Mouse (Mus musculus) adrenal gland, adult 2 months (tissue): Measurements from ENCODE around the gene Cckbr. TPM values are rescaled to one million over a fixed set of nuclear protein-coding genes. Genes with fewer than 3 reads are reported as not detected.

Source experiments
- DNase-seq: peaks from one replicate; pipeline ENCODE4 v3.0.0; 2021
- long read RNA-seq: library from polyadenylated mRNA; stranded (forward); transcript quantifications from one replicate; pipeline ENCODE4 v2.0.0, GENCODE M21; 2021
- polyA plus RNA-seq: library from polyadenylated mRNA; depleted of rRNA; stranded (reverse); fragments of >200 nt; gene quantifications from 2 replicates; pipeline ENCODE4 v1.2.3, GENCODE M21; 2012; rRNA removed
- total RNA-seq, 2 experiments: library from RNA; stranded (reverse); gene quantifications; 2 replicates each; pipeline ENCODE4 v1.2.3; 2021

The Cckbr gene
- total RNA-seq (not detected), polyA plus RNA-seq (0.04 and 0.10 TPM in 2 replicates)
- long read RNA-seq, result 0 reads

DNA sequence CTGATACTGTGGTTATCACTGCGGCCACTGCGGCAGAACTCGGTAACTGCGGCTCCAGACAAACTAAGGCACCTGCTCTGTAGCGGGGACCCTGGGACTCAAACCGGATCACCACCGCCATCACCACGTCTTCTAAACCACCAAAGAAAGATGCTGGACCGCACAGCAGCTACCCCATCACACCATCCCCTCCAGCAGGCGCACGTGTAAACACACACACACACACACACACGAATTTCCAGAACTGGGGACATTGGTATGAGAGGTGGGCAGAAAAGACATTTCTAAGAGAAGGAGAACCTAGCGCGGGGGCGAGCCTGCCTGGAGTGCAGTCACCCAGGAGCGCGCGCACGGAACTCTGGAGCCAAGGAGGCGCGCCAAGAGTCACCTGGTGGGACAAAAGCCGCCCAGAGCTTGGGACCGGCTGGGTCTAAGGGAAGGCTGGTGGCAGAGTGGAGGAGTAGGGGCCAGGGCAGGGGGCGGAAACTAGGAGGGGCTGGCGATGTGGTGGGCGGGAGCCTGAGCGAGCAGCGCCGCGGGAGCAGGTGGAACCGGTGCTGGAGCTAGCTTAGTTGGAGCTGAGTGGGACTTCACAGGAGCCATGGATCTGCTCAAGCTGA lies at the start of gene Cckbr:
Gene Cckbr (plus strand): TSS at position 308 of the 620 bp plus-strand sequence.
- no peak for DNase-seq

DNA sequence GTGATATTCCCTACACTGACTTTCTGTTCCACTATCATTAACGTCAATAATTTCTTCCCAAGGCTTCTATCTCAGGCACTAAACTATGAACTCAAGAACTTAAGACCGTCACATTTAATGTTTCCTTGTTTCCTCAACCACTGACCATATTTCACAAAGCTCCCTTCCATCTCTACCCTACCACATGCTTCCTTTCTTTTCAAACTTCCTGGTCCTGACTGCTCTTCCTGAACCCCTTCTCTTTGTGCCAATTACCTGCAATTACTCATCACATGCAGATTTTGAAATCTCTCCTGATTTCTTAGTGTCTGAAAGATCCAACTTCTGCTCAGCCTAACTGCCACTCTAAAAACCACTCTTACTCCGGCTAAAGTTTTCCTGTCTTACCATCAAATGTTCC lies 45.2 kb upstream of the Cckbr start:
- DNase-seq, result no peak

DNA sequence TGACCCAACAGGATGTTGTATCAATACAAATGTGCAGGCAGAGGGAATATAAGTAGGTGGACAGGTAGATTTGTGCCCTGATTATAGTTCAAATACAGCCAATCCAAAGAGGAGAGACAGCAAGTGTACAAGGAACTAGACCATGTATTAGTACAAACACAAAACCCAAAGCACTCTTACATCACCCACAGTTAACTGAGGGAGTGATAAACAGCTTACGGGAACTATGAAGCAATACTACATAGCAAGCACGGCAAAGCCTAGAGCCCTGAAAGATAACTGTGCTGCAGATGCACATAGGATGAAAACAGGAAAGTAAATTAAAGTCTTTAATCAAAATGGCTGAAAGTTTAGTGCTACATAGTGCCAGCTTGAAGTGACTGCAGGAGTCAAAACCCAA lies 37.8 kb upstream of the Cckbr start:
- no peak for DNase-seq

DNA sequence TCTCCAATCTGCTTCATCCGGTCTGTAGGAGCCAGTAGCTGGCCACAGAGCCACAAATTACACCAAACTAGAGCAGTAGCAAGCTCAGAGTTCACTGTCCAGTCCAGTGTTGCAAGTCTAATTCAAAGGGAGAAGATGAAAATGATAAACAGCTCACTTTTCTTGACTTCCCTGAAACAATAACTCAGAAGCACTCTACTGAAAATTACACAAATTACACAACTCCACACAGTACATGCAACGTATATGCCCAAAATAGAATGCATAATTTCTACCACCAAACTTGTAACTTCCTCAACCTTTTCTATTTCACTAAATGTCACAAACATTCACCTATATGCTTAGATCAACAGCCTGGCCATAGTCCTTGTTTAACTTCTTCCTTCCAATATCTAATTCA lies 35.3 kb upstream of the Cckbr start:
- no peak for DNase-seq

DNA sequence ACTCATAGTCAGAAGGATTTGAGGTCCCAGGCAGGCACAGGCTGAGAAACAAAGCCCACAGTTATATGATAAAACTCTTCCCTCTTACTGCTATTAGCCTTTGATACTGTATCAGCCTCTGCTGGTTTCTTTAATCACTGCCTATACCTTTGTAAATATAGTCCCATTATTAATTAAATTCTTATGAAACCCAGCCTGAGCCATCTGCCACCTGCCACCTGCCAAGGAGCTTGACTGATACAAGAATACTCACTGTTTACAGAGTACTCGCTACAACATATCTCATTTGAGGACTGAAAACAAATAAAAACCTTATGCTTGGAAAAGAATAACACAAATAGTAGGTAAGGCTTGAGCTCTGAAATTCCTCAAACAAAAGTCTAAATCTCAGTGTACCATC lies 30.9 kb upstream of the Cckbr start:
- no peak for DNase-seq

DNA sequence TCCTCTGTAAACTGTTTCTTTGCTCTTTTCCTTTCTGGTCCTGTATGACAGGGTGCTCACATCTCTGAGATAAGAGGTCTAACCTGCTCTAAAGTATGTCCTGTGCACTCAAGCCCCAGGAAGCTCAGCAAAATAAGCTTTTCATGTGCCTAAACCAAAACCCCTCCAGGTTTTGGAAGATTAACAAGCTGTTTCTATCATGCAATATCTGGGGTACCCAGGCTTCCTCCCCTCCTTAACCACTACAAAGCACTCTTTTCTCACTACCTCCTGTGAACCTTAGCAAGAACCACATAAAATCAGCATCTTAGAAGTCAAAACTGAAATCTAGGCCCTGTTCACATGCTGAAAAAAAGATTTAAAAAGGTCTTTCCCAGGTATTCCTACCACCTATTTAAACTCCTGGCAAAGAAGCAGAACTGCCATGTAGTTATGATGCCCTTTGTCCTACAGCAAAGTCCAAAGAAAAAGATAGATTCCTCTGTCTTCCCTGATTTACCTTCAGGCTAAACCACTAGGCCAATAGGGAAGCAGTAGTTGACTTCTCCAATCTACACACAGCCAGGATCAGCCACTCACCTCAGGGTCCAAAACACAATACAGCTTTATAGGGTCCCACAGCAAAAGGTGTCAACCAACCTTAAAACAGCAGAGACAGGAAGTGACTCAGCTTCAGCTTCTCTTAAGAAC lies 30.3 kb upstream of the Cckbr start:
- DNase-seq, result no peak

DNA sequence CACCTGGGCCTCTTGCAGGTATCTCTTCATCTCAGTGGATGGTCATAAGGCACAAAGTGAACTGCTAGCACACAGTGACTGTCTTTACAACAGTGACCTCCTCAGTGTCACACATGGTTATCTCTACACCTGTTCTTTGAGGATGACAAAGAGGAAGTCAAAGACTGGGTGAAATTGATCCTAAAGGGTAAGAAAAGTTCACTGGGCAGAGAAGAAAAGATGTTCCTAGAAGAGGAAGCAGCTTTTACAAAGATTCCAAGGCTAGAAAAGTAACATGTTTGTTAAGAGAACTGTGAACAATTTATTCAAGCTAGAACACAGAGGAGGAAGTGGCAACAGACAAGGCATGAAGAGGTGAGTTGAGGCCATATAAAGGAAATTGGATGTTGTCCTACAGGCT lies 29.4 kb upstream of the Cckbr start:
- DNase-seq, result no peak

DNA sequence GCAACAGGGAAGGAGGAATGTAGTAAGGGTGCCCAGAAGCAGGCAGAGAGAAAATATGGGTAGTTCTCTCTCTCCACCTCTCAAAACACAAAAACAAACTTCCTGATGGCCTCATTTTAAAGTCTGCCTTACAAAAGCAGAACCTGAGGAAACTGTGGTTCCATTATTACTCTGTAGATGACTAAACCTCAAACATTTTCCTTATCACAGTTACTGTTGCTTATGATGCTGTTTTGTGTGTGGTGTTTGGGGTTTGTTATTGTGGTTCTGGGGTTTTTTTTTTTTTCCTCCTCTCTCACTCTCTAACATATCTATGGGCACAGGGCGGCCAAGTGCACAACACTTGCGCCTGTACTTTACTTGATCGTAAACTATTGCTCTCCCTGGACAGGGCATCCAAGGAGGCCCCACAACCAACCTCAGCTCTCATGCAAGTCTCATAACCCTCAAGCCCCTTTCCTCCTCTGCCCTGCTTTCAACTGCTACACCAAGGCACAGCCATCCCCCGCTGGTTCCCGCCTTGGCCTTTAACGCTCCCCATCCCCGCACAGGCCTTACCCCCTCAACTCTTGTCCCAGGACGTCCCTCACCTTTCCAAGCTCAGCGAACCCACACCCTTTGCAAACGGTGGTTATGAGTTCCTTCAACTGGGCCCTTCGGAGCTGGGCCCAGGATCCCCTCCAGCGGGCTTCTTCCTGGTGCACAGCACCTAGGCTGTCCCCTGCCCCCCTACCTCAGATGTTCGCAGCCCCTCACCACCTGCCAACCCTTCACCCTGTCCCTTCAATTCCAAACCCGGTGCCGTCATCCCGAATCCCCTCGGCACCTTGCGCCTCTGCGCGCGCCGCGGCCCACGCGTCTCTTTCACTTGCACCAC lies 26.2 kb upstream of the Cckbr start:
- no peak for DNase-seq

DNA sequence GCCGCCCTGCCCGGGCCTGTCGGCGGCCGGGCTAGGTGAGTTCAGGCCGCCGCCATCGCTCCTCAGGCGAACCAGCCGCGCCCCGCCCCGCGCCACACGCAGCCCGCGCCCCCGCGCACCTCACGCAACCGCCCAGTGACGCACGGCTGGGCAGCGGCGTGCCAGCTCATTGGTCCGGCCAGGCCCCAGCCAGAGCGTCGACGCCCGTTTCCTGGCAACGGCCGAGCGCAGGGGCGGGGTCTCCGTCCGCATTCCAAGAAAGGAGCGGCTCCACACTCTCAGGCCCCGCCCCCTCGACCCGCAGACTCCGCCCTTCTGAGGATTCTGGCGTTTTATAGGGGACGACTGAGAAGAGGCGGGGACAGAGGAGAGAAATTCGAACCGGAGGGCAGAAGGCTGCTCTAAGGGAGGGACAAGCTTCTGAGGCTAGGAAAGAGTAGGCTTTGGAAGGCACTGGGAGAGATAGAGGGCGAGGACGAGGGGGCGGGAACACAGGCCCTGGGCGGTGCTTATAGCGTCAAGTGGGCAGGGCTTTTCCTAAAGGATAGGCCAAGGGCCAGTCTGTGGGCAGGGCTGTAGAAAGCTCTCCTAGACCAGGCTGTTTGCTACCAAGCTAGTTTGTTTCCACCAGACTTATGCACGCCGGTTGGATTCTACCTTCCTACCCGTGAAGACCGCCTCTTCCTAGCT lies 25.5 kb upstream of the Cckbr start, which contains the start of gene Fam160a2:
Gene Fam160a2 (minus strand): TSS at position 120 of the 690 bp plus-strand sequence.
- DNase-seq, result peak; percentile 100

DNA sequence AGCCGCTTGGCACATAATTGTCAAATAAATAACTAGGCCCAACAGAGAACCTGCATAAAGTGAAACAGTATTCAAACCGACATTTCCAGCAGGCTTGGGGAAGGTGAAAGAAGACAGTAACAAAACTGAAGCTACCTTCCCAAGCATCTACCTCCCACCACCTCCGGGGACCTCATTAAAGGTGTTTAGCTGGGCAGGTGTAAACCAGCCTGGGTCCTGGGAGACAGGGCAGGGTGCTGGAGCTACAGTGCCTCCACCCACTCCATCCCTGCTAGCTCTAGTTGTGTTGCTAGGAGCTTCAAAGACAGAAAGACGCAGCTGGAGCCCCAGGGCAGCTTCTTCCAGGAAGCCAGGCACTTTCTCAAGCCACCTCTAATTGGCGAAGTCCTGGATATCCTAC lies 21.3 kb upstream of the Cckbr start, which contains the start of gene Cnga4:
Gene Cnga4 (plus strand): TSS at position 301 of the 400 bp plus-strand sequence.
- no peak for DNase-seq

DNA sequence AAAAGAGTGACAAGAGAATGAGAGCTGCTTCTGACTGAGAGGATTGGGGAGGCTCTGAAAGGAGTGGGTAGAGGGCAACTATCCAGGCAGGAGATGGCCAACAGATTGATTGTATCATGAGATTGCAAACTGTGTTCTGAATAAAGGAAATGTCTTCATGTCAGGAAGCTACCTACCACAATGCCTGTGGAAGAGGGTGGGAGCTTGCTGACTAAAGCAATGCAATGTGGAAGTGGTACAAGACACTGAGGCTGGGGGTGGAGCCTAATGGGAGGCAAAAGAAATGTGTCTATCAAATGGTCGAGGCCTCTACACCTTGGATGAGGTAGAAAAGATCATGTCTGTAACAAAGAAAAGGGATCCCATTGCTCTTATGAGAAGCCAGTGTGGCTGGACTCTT lies 19.2 kb upstream of the Cckbr start:
- no peak for DNase-seq

DNA sequence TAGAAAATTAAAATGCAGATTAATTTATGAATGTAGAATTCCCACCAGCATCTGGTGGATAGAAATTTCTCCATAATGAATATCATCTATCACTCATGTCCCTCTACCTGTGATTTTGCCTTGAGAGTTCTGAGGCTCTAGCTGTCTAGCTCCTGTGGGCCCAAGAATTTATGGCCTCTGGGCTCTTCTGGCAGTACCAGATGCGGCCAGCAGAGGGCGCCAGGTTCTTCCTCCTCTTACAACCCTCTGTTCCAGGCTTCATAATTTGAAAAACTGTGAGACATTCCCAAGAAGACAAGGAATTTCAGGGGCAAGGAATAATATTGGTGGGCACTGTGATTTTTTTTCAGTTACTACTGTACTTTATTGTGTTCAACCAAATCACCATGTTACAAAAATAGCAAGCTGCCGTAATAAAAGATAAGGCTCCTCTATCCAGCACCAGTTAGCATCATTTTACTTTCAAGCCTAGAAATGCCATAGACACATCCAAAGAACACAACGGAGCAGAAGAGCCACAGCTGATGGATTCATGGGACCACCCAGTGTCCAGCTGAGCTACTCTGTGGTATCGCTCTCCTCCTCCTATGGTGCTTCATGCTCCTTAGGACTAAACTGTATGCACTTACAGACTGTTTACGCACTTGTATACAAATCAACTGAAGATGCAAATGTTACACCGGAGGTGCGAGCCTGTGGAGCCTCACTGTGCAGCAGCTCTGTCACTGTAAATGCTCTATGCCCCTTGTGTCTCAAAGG lies 13.5 kb upstream of the Cckbr start:
- DNase-seq, result peak; percentile 70

DNA sequence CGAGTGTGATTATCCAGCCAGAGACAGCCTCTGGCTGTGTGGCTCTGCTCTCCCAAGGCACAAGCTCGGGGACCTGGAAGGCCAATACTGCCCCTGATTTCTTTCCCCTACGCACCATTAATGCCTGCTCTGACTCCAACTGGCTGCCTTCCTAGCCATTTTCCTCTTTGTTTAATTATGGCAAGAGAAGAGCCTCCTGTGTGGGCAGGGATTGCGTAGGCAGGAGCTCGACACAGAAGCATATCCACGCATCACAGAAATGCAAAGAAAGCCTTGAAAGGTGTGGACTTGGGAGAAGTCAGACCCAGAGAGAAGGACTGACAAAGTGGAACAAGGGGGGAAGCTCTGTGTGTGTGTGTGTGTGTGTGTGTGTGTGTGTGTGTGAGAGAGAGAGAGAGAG lies 11.1 kb upstream of the Cckbr start:
- DNase-seq, result no peak

DNA sequence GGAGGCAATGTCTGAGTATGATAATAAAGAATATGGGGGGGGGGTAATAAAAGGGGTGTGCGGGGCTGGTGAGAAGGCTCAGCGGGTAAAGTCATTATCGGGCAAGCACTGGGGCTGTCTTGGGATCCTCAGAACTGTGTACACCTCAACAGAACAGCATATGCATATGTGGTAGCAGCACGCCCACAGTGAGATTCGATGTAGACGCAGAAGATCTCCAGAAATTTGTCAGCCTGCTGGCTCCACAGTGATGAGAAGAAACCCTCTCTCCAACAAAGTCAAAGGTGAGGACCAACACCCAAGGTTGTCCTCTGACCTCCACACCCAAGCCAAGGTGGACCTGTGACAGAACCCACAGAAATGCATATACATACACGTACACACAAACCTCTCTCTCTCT lies 9.0 kb upstream of the Cckbr start:
- no peak for DNase-seq

DNA sequence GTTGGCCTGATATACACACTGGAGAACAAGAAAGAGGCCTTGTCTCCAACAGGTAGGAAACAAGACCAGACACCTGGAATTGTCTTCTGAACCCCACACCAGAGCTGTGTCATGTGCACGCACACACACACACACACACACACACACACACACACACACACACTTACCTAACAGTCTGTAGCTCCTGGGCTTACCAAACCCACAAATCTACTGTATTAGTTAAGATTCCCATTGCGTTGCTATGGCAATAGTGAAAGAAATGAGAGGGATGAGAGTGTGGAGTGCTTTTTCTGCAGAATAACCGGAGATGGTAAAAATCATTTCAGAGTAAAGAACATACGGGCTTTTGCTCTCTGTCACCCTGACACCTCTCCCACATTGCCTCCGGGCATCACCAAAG lies 7.4 kb upstream of the Cckbr start:
- DNase-seq, result no peak

DNA sequence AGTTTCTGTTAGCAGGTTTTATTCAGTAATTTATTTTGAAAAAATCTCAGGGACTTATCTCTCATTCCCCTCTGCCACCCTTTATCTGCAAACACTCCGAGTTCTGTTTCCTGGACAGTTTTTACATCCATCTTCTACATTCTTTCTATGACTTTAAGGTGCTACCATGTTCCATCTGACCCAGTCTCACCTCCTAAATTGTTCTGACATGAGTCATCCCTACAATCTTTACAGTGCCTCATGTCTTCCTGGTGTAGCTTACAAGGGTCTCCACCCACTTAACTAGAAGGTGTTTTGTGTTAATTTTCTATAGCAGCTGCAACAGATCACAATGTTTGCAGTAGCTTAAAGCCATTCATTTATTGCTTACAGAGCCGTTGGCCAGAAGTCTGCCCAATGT lies 4.6 kb upstream of the Cckbr start:
- no peak for DNase-seq

DNA sequence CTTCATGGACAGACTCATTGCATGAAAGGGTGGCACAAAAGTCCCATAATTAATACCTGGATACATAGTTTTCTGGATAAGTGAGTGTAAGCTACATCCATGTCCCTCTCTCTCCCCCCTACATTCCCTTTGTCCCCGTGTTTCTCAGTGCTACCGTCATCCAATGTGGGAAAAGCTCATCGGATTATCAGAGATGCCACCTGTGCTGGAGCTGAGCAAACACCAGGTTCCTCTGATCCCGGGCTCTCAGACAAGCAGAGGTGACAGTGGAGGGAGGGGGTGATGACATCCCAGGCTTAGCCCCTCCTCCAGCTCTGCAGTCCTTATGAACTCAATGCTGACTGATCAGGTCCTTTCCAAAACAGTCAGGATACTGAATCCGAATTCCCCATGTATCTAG lies 1.2 kb upstream of the Cckbr start:
- DNase-seq, result no peak

DNA sequence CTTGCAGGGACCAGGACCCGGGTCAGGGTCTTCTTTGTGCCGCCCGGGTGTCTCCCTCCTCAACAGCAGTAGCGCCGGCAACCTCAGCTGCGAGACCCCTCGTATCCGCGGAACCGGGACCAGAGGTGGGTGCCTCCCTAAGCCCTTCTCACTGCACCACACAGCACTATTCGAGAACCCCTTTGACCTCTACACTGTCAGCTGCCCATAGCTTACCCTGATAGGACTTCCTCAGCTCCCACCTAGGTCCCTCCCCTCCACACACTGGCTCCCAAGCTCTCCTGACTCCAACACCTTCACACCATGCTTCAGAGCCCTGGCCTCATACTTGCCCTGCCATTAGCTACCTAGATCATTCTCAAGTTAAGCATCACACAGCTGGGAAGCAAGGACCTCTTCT lies 520 bp downstream of the Cckbr start:
- no peak for DNase-seq

DNA sequence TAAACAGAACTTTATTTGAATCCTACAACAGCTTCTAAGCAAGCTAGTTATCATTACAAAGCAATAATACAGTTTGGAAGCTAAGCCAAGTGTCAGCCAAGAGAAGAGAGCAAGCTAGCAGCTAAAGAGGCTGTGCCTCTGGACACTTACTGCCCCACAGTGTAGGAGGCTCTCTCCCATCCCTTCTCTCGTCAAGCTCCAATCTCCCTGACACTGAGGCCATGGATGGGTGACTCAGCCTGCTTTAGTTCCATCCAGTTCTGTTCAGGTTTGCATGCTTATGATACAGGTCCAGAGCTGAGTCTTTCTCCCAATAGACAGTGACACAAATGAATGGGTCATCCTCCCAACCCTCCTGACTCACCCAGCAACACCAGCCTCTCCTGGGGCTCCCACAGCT lies 6.5 kb downstream of the Cckbr start:
- no peak for DNase-seq

DNA sequence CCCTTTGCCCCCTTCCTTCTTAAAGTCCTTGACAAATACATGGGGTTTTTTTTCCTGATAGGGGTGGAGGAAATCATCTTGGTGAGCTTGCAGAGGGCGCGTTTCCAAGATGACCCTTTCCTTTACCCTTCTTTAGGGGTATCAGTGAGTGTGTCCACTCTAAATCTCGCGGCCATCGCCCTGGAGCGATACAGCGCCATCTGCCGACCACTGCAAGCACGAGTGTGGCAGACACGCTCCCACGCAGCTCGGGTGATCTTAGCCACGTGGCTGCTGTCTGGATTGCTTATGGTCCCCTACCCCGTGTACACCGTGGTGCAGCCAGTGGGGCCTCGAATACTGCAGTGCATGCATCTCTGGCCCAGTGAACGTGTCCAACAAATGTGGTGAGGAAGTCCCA lies 8.3 kb downstream of the Cckbr start:
- no peak for DNase-seq

DNA sequence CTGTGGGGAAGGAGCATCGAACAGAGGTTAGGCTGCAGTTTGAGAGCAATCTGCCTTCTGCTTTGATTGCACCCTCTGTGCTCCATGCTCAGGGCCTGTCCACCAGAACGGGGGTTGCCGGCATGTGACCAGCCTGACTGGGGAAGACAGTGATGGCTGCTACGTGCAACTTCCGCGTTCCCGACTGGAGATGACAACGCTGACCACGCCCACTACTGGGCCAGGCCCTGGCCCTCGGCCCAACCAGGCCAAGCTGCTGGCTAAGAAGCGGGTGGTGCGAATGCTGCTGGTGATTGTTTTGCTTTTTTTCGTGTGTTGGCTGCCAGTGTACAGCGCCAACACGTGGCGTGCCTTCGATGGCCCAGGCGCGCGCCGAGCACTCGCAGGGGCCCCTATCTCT lies 9.3 kb downstream of the Cckbr start:
- no peak for DNase-seq
